Mouse (Mus musculus): Measurements from ENCODE around the gene Mgst2.

The Mgst2 gene

GRCm38 (mm10) chr3:51731949-51732636 lies 71.9 kb downstream of the Mgst2 start:
- DNase-seq (ENCODE audit: extremely low spot score, low read depth, low spot score) = no peak

Data from hindlimb bud, embryonic 11.5 days (tissue).